Mouse (Mus musculus): ENCODE measurements around the gene Cpsf6. TPM values are rescaled to one million over a fixed set of nuclear protein-coding genes. Genes with fewer than 3 reads are reported as not detected.

Gene Cpsf6
- polyA plus RNA-seq, 1 experiment from 2014 or later = 150 TPM

DNA sequence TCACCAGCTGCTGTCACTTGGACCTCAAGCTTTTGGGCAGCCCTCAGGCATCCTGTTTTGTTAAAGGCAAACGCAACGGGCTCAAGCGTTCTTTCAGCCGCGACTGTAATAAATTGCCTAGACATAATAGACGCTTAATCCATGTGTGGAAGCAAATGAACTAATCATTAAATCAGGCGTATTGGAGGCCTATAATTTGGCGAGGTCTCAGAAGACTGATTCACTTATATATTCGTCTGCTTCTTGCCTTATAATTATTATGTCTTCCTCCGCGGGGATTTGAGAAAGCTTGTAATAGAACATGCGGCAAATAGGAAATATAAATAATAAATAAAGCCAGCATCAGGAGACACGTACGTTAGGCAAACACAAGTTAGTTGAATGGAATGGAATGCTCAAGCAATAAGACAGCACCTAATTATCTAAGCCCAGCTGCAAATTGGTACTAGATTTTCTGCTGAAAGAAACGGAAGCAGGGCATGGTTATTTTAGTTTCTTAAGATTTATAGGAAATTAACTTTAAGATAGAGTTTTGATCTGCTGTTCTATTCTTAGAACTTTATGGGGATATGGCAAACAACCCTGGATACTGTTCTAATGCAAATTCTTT is 23.6 kb upstream of the Cpsf6 start:
- ATAC-seq (replicated peaks; ENCODE audit: low FRiP score, low TSS enrichment, low read depth) (no peak), DNase-seq (ENCODE audit: low spot score) (no peak)
- Histone ChIP-seq H3K27ac (ENCODE audit: low read depth) (no peak overlapping the region), H3K4me1 (replicated peaks; ENCODE audit: control insufficient read depth, insufficient read depth, low read length) (no peaks in the 10 kb centered on the region), H3K4me3 (ENCODE audit: low read depth, low read length) (no peak overlapping the region), H3K9me3 (ENCODE audit: control insufficient read depth, low read length) (no peaks in the 10 kb centered on the region), H3K9ac (ENCODE audit: low read length) (no peak overlapping the region), H3K36me3 (ENCODE audit: control insufficient read depth, insufficient read depth, low read length) (no peaks in the 10 kb centered on the region), H3K4me2 (ENCODE audit: low read length) (no peak overlapping the region), H3K27me3 (replicated peaks; ENCODE audit: control insufficient read depth, insufficient read depth, low read length) (no peaks in the 10 kb centered on the region)
- WGBS = 81% methylated on average over 15 of the region's 15 CpGs

DNA sequence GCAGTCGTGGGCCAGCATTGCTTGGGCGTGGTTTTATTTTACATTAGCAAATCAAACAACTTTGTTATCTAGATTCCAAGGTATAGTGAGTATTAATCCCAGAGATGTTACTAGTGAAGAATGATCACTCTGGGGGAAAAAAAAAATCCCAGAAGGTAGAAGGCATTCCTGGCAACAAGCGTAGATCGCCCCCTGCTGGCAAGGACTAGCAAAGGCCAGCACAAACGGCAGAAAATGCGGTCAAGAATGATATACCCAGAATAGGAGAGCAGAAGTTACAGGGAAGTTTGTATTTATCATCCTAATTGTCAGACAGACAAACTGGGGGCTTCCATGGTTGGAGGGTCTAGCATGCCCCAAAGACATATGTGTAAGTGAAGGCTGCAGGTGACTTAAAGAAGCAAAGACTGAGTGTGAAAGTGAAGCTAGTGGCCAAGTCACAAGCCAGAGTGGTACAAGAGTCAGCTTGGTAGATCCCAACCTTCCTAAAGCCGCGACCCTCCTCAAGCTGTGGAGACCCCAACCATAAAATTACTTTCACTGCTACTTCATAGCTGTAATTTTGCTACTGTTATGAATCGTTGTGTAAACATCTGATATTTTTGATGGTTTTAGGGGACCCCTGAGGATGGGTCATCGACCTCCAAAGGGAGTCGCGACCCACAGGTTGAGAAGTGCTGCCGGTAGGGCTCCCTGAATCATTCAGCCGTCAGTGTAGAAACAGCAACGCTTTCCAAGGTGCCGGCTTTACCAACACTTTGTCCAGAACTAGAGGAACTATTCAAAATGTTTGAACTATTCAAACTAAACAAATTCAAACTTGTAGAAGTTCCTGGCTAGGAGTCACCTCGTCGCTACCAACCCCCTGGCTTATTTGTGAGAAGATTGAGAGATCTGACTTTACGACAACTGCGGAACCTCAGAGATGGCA is 22.9 kb upstream of the Cpsf6 start:
- Histone ChIP-seq H3K27me3 (replicated peaks; ENCODE audit: control insufficient read depth, insufficient read depth, low read length) (no peaks in the 10 kb centered on the region), H3K4me2 (ENCODE audit: low read length) (no peak overlapping the region)
- WGBS = 70% methylated on average over 20 of the region's 20 CpGs

GRCm38 (mm10) chr10:117401364-117401763 is 21.5 kb upstream of the Cpsf6 start:
- Histone ChIP-seq H3K9me3 (ENCODE audit: control insufficient read depth, low read length) (no peaks in the 10 kb centered on the region), H3K4me1 (replicated peaks; ENCODE audit: control insufficient read depth, insufficient read depth, low read length) (no peaks in the 10 kb centered on the region), H3K4me3 (ENCODE audit: low read depth, low read length) (no peak overlapping the region), H3K4me2 (ENCODE audit: low read length) (no peak overlapping the region), H3K27ac (ENCODE audit: low read depth) (no peak overlapping the region), H3K36me3 (ENCODE audit: control insufficient read depth, insufficient read depth, low read length) (no peaks in the 10 kb centered on the region), H3K9ac (ENCODE audit: low read length) (no peak overlapping the region), H3K27me3 (replicated peaks; ENCODE audit: control insufficient read depth, insufficient read depth, low read length) (no peaks in the 10 kb centered on the region)
- WGBS = 91% methylated on average over 4 of the region's 4 CpGs
- no peak for DNase-seq (ENCODE audit: low spot score)
- no peak for ATAC-seq (replicated peaks; ENCODE audit: low FRiP score, low TSS enrichment, low read depth)

More for the DNA sequence above, 22.9 kb upstream of the Cpsf6 start:
- no peak overlapping the region for H3K4me3 ChIP-seq (ENCODE audit: low read depth, low read length)
- no peaks in the 10 kb centered on the region for H3K9me3 ChIP-seq (ENCODE audit: control insufficient read depth, low read length)
- ATAC-seq (replicated peaks; ENCODE audit: low FRiP score, low TSS enrichment, low read depth) (no peak), DNase-seq (ENCODE audit: low spot score) (no peak)
- no peak overlapping the region for H3K27ac ChIP-seq (ENCODE audit: low read depth)
- no peaks in the 10 kb centered on the region for H3K4me1 ChIP-seq (replicated peaks; ENCODE audit: control insufficient read depth, insufficient read depth, low read length)
- H3K36me3 ChIP-seq (ENCODE audit: control insufficient read depth, insufficient read depth, low read length) = no peaks in the 10 kb centered on the region
- no peak overlapping the region for H3K9ac ChIP-seq (ENCODE audit: low read length)

GRCm38 (mm10) chr10:117400246-117400954 is 20.6 kb upstream of the Cpsf6 start:
- WGBS = 76% methylated on average over 4 of the region's 4 CpGs
- Histone ChIP-seq H3K27me3 (replicated peaks; ENCODE audit: control insufficient read depth, insufficient read depth, low read length) (no peaks in the 10 kb centered on the region), H3K36me3 (ENCODE audit: control insufficient read depth, insufficient read depth, low read length) (no peaks in the 10 kb centered on the region), H3K4me3 (ENCODE audit: low read depth, low read length) (no peak overlapping the region), H3K4me2 (ENCODE audit: low read length) (no peak overlapping the region), H3K4me1 (replicated peaks; ENCODE audit: control insufficient read depth, insufficient read depth, low read length) (no peaks in the 10 kb centered on the region), H3K9ac (ENCODE audit: low read length) (no peak overlapping the region), H3K9me3 (ENCODE audit: control insufficient read depth, low read length) (no peaks in the 10 kb centered on the region), H3K27ac (ENCODE audit: low read depth) (no peak overlapping the region)
- no peak for DNase-seq (ENCODE audit: low spot score)
- ATAC-seq (replicated peaks; ENCODE audit: low FRiP score, low TSS enrichment, low read depth) = no peak

- Histone ChIP-seq H3K9ac (ENCODE audit: low read length) (no peak overlapping the region), H3K27ac (ENCODE audit: low read depth) (no peak overlapping the region)
- 86% methylated on average over 3 of the region's 3 CpGs for WGBS
These were observed 20.0 kb upstream of the Cpsf6 start for GRCm38 (mm10) chr10:117399839-117400238.

GRCm38 (mm10) chr10:117399196-117399595 is 19.4 kb upstream of the Cpsf6 start:
- Histone ChIP-seq H3K4me1 (replicated peaks; ENCODE audit: control insufficient read depth, insufficient read depth, low read length) (no peaks in the 10 kb centered on the region), H3K36me3 (ENCODE audit: control insufficient read depth, insufficient read depth, low read length) (no peaks in the 10 kb centered on the region), H3K9me3 (ENCODE audit: control insufficient read depth, low read length) (no peaks in the 10 kb centered on the region), H3K4me2 (ENCODE audit: low read length) (no peak overlapping the region), H3K4me3 (ENCODE audit: low read depth, low read length) (no peak overlapping the region), H3K27me3 (replicated peaks; ENCODE audit: control insufficient read depth, insufficient read depth, low read length) (no peaks in the 10 kb centered on the region), H3K9ac (ENCODE audit: low read length) (no peak overlapping the region), H3K27ac (ENCODE audit: low read depth) (no peak overlapping the region)
- DNase-seq (ENCODE audit: low spot score) (no peak), ATAC-seq (replicated peaks; ENCODE audit: low FRiP score, low TSS enrichment, low read depth) (no peak)
- 48% methylated on average over 2 of the region's 2 CpGs for WGBS

More at GRCm38 (mm10) chr10:117399839-117400238, 20.0 kb upstream of the Cpsf6 start:
- no peaks in the 10 kb centered on the region for H3K4me1 ChIP-seq (replicated peaks; ENCODE audit: control insufficient read depth, insufficient read depth, low read length)
- no peak for ATAC-seq (replicated peaks; ENCODE audit: low FRiP score, low TSS enrichment, low read depth)
- H3K9me3 ChIP-seq (ENCODE audit: control insufficient read depth, low read length) = no peaks in the 10 kb centered on the region
- DNase-seq (ENCODE audit: low spot score) = no peak
- no peak overlapping the region for H3K4me3 ChIP-seq (ENCODE audit: low read depth, low read length)
- no peaks in the 10 kb centered on the region for H3K27me3 ChIP-seq (replicated peaks; ENCODE audit: control insufficient read depth, insufficient read depth, low read length)
- no peaks in the 10 kb centered on the region for H3K36me3 ChIP-seq (ENCODE audit: control insufficient read depth, insufficient read depth, low read length)
- H3K4me2 ChIP-seq (ENCODE audit: low read length) = no peak overlapping the region

DNA sequence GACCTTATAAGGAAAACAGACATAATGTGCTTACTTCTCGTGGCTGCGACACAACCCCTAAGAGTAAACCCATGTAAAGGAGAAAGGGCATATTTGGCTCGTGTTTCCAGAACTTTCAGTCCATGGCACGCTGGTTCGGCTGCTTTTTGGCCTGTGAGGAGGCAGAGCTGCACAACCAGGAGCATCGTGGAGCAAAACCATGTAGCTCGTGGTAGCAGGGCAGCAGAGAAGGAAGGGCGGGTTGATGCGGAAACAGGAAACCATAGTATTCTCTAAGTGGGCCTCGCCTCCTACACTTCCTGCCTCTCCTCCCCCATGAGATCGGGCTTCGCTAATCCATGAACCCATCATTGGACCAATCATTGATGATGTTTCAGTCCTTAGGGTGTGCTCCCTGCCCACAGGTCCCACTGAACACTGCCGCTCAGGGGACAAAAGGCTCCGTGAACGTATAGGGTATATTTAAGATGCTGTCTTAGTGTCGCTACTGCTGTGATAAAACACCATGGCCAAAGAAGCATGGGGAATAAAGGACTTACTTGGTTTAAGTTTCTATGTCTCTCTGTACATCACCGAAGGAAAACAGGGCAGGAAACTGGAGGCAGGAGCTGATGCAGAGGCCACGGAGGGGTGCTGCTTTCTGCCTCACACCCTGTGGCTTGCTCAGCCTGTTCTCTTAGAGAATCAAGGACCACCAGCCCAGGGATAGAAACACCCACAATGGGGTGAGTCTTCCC is 18.4 kb upstream of the Cpsf6 start:
- Histone ChIP-seq H3K27me3 (replicated peaks; ENCODE audit: control insufficient read depth, insufficient read depth, low read length) (no peaks in the 10 kb centered on the region), H3K27ac (ENCODE audit: low read depth) (no peak overlapping the region), H3K36me3 (ENCODE audit: control insufficient read depth, insufficient read depth, low read length) (no peaks in the 10 kb centered on the region), H3K4me3 (ENCODE audit: low read depth, low read length) (no peak overlapping the region), H3K4me2 (ENCODE audit: low read length) (no peak overlapping the region), H3K9ac (ENCODE audit: low read length) (no peak overlapping the region), H3K4me1 (replicated peaks; ENCODE audit: control insufficient read depth, insufficient read depth, low read length) (no peaks in the 10 kb centered on the region), H3K9me3 (ENCODE audit: control insufficient read depth, low read length) (no peaks in the 10 kb centered on the region)
- WGBS = 80% methylated on average over 18 of the region's 18 CpGs
- ATAC-seq (replicated peaks; ENCODE audit: low FRiP score, low TSS enrichment, low read depth) = no peak
- DNase-seq (ENCODE audit: low spot score) = no peak

GRCm38 (mm10) chr10:117397106-117397625 is 17.4 kb upstream of the Cpsf6 start:
- no peak overlapping the region for H3K27ac ChIP-seq (ENCODE audit: low read depth)
- H3K27me3 ChIP-seq (replicated peaks; ENCODE audit: control insufficient read depth, insufficient read depth, low read length) = no peaks in the 10 kb centered on the region
- ATAC-seq (replicated peaks; ENCODE audit: low FRiP score, low TSS enrichment, low read depth) (no peak), DNase-seq (ENCODE audit: low spot score) (no peak)
- no peaks in the 10 kb centered on the region for H3K36me3 ChIP-seq (ENCODE audit: control insufficient read depth, insufficient read depth, low read length)
- no peak overlapping the region for H3K4me3 ChIP-seq (ENCODE audit: low read depth, low read length)
- 41% methylated on average over 9 of the region's 10 CpGs for WGBS
- no peak overlapping the region for H3K9ac ChIP-seq (ENCODE audit: low read length)
- no peaks in the 10 kb centered on the region for H3K4me1 ChIP-seq (replicated peaks; ENCODE audit: control insufficient read depth, insufficient read depth, low read length)
- H3K9me3 ChIP-seq (ENCODE audit: control insufficient read depth, low read length) = no peaks in the 10 kb centered on the region
- H3K4me2 ChIP-seq (ENCODE audit: low read length) = peak overlapping the region; percentile 42

All from intestine, embryonic 14.5 days (tissue).